Mouse (Mus musculus): Measurements from ENCODE around the gene Mindy3. TPM values are rescaled to one million over a fixed set of nuclear protein-coding genes. Genes with fewer than 3 reads are reported as not detected.

Mindy3 gene
- polyA plus RNA-seq (2015; fragmentation: Nextera tagmentation; extraction: Ambion mirVana) = 12.3 and 13.1 TPM in 2 replicates

- H3K27ac ChIP-seq (ENCODE audit: low read depth) = peak within 1 kb of the TSS; percentile 60
- ATAC-seq = peak; percentile 91
- H3K9ac ChIP-seq (replicated peaks) = peak within 1 kb of the TSS; percentile 77
- peak; percentile 92 for DNase-seq
- peaks cover 7% of the 10 kb centered on the region for H3K4me1 ChIP-seq (ENCODE audit: insufficient read depth)
- H3K4me2 ChIP-seq (ENCODE audit: low read depth, low read length) = peak within 1 kb of the TSS; percentile 72
- WGBS (ENCODE audit: insufficient replicate concordance) = under 1% methylated on average over 25 of the region's 25 CpGs
- H3K36me3 ChIP-seq (replicated peaks; ENCODE audit: insufficient read depth, low read length) = no peaks in the 10 kb centered on the region
- H3K27me3 ChIP-seq (ENCODE audit: insufficient read depth, low read length) = no peaks in the 10 kb centered on the region
- peak; percentile 24; the same call in 1 of the 2 replicates for TF ChIP-seq EP300 (IDR thresholded peaks at IDR 0.05; ENCODE audit: low read depth)
- no peak for TF ChIP-seq CTCF (IDR thresholded peaks at IDR 0.05; ENCODE audit: low read depth)
- no peaks in the 10 kb centered on the region for H3K9me3 ChIP-seq (ENCODE audit: low read length)
- peak within 1 kb of the TSS; percentile 68 for H3K4me3 ChIP-seq (ENCODE audit: low read depth, low read length)
Measured at GRCm38 (mm10) chr2:12419262-12419655, at the start of gene Mindy3. Gene Mindy3 (minus strand): TSS chr2:12419470.

GRCm38 (mm10) chr2:12459732-12460131 is 40.5 kb upstream of the Mindy3 start:
- no peaks in the 10 kb centered on the region for H3K4me1 ChIP-seq (ENCODE audit: insufficient read depth)
- no peak overlapping the region for H3K4me3 ChIP-seq (ENCODE audit: low read depth, low read length)
- no peaks in the 10 kb centered on the region for H3K9me3 ChIP-seq (ENCODE audit: low read length)
- no peak overlapping the region for H3K4me2 ChIP-seq (ENCODE audit: low read depth, low read length)
- no peaks in the 10 kb centered on the region for H3K27me3 ChIP-seq (ENCODE audit: insufficient read depth, low read length)
- H3K36me3 ChIP-seq (replicated peaks; ENCODE audit: insufficient read depth, low read length) = no peaks in the 10 kb centered on the region
- no peak overlapping the region for H3K9ac ChIP-seq (replicated peaks)
- WGBS (ENCODE audit: insufficient replicate concordance) = 84% methylated on average over 1 of the region's 1 CpGs
- DNase-seq (no peak), ATAC-seq (no peak)
- H3K27ac ChIP-seq (ENCODE audit: low read depth) = no peak overlapping the region
- TF ChIP-seq EP300 (IDR thresholded peaks at IDR 0.05; ENCODE audit: low read depth) (no peak), CTCF (IDR thresholded peaks at IDR 0.05; ENCODE audit: low read depth) (peak; percentile 21; the same call in 1 of the 2 replicates)

- no peak overlapping the region for H3K4me3 ChIP-seq (ENCODE audit: low read depth, low read length)
- no peak overlapping the region for H3K27ac ChIP-seq (ENCODE audit: low read depth)
- DNase-seq (no peak), ATAC-seq (no peak)
- H3K4me2 ChIP-seq (ENCODE audit: low read depth, low read length) = no peak overlapping the region
- no peaks in the 10 kb centered on the region for H3K36me3 ChIP-seq (replicated peaks; ENCODE audit: insufficient read depth, low read length)
- H3K9me3 ChIP-seq (ENCODE audit: low read length) = no peaks in the 10 kb centered on the region
- WGBS (ENCODE audit: insufficient replicate concordance) = 65% methylated on average over 3 of the region's 3 CpGs
- H3K4me1 ChIP-seq (ENCODE audit: insufficient read depth) = no peaks in the 10 kb centered on the region
- no peak overlapping the region for H3K9ac ChIP-seq (replicated peaks)
- TF ChIP-seq EP300 (IDR thresholded peaks at IDR 0.05; ENCODE audit: low read depth) (no peak), CTCF (IDR thresholded peaks at IDR 0.05; ENCODE audit: low read depth) (no peak)
- H3K27me3 ChIP-seq (ENCODE audit: insufficient read depth, low read length) = no peaks in the 10 kb centered on the region
Measured at GRCm38 (mm10) chr2:12450108-12450507, 30.8 kb upstream of the Mindy3 start.

GRCm38 (mm10) chr2:12440120-12440519 is 20.9 kb upstream of the Mindy3 start:
- Histone ChIP-seq H3K27me3 (ENCODE audit: insufficient read depth, low read length) (no peaks in the 10 kb centered on the region), H3K9ac (replicated peaks) (no peak overlapping the region), H3K27ac (ENCODE audit: low read depth) (no peak overlapping the region), H3K4me2 (ENCODE audit: low read depth, low read length) (no peak overlapping the region), H3K4me3 (ENCODE audit: low read depth, low read length) (no peak overlapping the region), H3K4me1 (ENCODE audit: insufficient read depth) (0 out of 2 replicates have a peak, but pooled peaks cover 3% of the 10 kb centered on the region), H3K36me3 (replicated peaks; ENCODE audit: insufficient read depth, low read length) (no peaks in the 10 kb centered on the region), H3K9me3 (ENCODE audit: low read length) (no peaks in the 10 kb centered on the region)
- DNase-seq = no peak
- ATAC-seq = no peak
- TF ChIP-seq CTCF (IDR thresholded peaks at IDR 0.05; ENCODE audit: low read depth) (no peak), EP300 (IDR thresholded peaks at IDR 0.05; ENCODE audit: low read depth) (no peak)

GRCm38 (mm10) chr2:12439543-12439942 is 20.3 kb upstream of the Mindy3 start:
- Histone ChIP-seq H3K4me1 (ENCODE audit: insufficient read depth) (0 out of 2 replicates have a peak, but pooled peaks cover 3% of the 10 kb centered on the region), H3K4me3 (ENCODE audit: low read depth, low read length) (no peak overlapping the region), H3K4me2 (ENCODE audit: low read depth, low read length) (no peak overlapping the region), H3K9me3 (ENCODE audit: low read length) (no peaks in the 10 kb centered on the region), H3K27me3 (ENCODE audit: insufficient read depth, low read length) (no peaks in the 10 kb centered on the region), H3K27ac (ENCODE audit: low read depth) (no peak overlapping the region), H3K9ac (replicated peaks) (no peak overlapping the region), H3K36me3 (replicated peaks; ENCODE audit: insufficient read depth, low read length) (no peaks in the 10 kb centered on the region)
- DNase-seq (no peak), ATAC-seq (no peak)
- TF ChIP-seq CTCF (IDR thresholded peaks at IDR 0.05; ENCODE audit: low read depth) = no peak
- no peak for TF ChIP-seq EP300 (IDR thresholded peaks at IDR 0.05; ENCODE audit: low read depth)
- 29% methylated on average over 2 of the region's 2 CpGs for WGBS (ENCODE audit: insufficient replicate concordance)

- WGBS (ENCODE audit: insufficient replicate concordance) = 66% methylated on average over 2 of the region's 2 CpGs
- H3K4me1 ChIP-seq (ENCODE audit: insufficient read depth) = 0 out of 2 replicates have a peak, but pooled peaks cover 3% of the 10 kb centered on the region
- no peak for DNase-seq
- TF ChIP-seq EP300 (IDR thresholded peaks at IDR 0.05; ENCODE audit: low read depth) = no peak
- peak; percentile 48 for TF ChIP-seq CTCF (IDR thresholded peaks at IDR 0.05; ENCODE audit: low read depth)
- H3K27ac ChIP-seq (ENCODE audit: low read depth) = no peak overlapping the region
- H3K4me3 ChIP-seq (ENCODE audit: low read depth, low read length) = no peak overlapping the region
- H3K9me3 ChIP-seq (ENCODE audit: low read length) = no peaks in the 10 kb centered on the region
- no peaks in the 10 kb centered on the region for H3K36me3 ChIP-seq (replicated peaks; ENCODE audit: insufficient read depth, low read length)
- H3K27me3 ChIP-seq (ENCODE audit: insufficient read depth, low read length) = no peaks in the 10 kb centered on the region
- no peak for ATAC-seq
- H3K9ac ChIP-seq (replicated peaks) = no peak overlapping the region
- no peak overlapping the region for H3K4me2 ChIP-seq (ENCODE audit: low read depth, low read length)
Measured at GRCm38 (mm10) chr2:12438181-12438580, 18.9 kb upstream of the Mindy3 start.

GRCm38 (mm10) chr2:12432055-12432454 is 12.8 kb upstream of the Mindy3 start:
- TF ChIP-seq EP300 (IDR thresholded peaks at IDR 0.05; ENCODE audit: low read depth) (no peak), CTCF (IDR thresholded peaks at IDR 0.05; ENCODE audit: low read depth) (no peak)
- no peak overlapping the region for H3K9ac ChIP-seq (replicated peaks)
- no peaks in the 10 kb centered on the region for H3K4me1 ChIP-seq (ENCODE audit: insufficient read depth)
- no peaks in the 10 kb centered on the region for H3K27me3 ChIP-seq (ENCODE audit: insufficient read depth, low read length)
- H3K9me3 ChIP-seq (ENCODE audit: low read length) = no peaks in the 10 kb centered on the region
- no peak overlapping the region for H3K4me3 ChIP-seq (ENCODE audit: low read depth, low read length)
- 66% methylated on average over 1 of the region's 1 CpGs for WGBS (ENCODE audit: insufficient replicate concordance)
- no peak overlapping the region for H3K27ac ChIP-seq (ENCODE audit: low read depth)
- no peaks in the 10 kb centered on the region for H3K36me3 ChIP-seq (replicated peaks; ENCODE audit: insufficient read depth, low read length)
- ATAC-seq = no peak
- H3K4me2 ChIP-seq (ENCODE audit: low read depth, low read length) = no peak overlapping the region
- no peak for DNase-seq
